Mouse (Mus musculus) mouse trophoblast stem cell (cell line): Measurements from ENCODE around the gene Kxd1.

Experiments used
- in situ Hi-C, 2 experiments: fragments of 300-500 bp; cut with MseI, MboI; formaldehyde crosslinking; loops; 2 replicates in 1 of 2; 3 replicates in 1 of 2; pipeline ENCODE4 v1.15.1; 2025

Gene Kxd1

DNA sequence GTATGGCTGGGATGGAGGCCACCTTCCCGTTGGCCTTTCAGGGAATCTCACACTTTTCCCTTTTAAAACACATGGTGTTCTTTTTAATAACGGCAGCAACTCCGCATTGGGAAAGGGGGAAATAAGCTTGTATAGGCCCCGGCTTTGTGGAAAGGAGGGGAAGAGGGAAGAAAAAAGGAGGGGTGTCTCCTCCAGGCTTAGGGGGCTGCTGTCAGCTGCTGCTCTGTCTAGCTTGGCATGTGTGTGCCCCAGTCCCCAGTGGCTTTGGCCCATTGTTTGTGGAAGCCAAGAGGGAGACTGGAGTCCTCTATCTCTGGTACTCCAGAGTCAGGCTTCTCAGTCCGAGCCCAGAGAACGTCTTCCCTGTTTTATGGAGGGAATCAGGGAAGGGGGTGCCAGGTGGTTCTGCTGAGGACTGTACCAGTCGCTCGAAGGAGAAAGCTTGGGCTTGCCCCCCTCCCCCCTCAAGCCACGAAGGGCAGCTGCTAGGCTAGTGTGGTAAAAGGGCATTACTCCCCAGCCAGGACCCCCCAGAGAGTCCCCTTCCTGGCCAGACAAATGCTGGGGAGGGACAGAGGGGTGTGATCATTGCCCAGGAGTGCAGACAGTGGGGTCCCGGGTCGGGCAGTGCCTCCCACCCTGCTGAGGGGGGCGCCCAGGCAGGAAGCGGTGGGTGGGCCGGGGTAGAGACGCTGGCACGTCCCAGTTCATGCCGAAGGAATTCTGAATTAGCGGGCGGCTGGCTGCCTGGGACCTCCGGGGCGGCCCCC lies 32.6 kb downstream of the Kxd1 start:
- in situ Hi-C loops: no loop called here

DNA sequence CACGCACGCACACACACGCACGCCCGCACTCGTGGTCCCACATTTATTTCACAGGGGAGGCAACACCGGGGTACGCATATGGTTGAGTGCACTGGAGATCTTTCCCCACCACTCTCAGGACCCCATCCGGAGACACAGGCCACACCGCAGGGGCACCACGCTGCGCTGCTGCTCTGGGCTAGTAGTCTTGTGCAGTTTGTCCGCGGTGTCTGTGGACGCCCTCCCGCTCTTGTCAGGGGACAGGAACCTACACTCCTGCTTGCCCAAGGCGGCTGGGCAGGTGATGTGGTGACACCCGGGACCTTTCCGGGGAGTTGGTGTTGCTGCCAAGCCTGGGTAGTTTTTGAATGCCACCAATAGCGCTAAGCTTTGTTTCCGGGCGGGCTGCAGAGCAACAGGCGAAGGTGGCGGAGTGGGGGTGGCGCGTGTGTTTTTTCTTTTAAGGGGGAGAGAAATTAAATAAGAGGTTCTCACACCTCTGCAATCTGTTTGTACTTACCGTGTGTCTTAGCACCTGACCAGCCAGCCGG lies 33.3 kb downstream of the Kxd1 start:
- in situ Hi-C loops: no loop called here

DNA sequence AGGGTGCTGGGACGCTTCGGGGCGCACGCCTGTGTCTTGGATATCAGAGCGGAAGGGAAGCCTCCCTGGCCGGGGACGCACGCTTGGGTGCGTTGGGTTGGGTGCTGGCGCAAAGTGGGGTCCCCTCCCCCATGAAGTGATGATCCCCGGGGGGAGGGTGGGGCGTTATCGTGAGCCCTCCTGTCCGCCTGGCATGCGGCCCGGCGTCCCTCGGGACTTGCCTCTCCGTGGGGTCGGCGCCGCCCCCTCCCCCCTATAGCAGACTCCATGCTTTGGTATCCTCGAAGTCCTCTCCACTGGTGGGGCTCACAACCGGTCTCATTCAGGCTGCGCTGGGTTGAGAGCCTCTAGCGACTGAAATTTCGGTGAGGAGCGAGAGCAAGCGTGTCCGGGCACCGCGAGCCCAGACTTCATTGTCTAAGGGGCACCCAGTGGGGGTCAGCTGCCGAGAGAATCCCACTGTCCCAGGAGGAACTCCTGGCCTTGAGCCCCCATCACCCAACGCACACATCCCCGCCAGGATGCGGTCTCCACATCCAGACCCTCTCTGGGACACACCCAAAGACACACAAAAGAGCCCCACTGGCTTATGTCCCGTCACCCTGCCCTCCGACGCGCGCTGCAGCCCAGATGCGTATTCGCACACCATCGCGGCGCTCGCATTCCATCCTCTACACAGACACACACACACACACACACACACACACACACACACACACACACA lies 33.9 kb downstream of the Kxd1 start:
- in situ Hi-C loops: no loop called here

GRCm38 (mm10) chr8:70492664-70493640 lies 34.8 kb downstream of the Kxd1 start, which contains the start of gene Crlf1:
Crlf1 (plus strand) TSS chr8:70493158.
- in situ Hi-C loops: no loop called here

GRCm38 (mm10) chr8:70490880-70491495 lies 36.8 kb downstream of the Kxd1 start:
- in situ Hi-C loops: no loop called here

GRCm38 (mm10) chr8:70490061-70490879 lies 37.5 kb downstream of the Kxd1 start:
- in situ Hi-C loops: no loop called here

- in situ Hi-C loops: no loop called here
These were observed 38.2 kb downstream of the Kxd1 start for GRCm38 (mm10) chr8:70489576-70489975.

DNA sequence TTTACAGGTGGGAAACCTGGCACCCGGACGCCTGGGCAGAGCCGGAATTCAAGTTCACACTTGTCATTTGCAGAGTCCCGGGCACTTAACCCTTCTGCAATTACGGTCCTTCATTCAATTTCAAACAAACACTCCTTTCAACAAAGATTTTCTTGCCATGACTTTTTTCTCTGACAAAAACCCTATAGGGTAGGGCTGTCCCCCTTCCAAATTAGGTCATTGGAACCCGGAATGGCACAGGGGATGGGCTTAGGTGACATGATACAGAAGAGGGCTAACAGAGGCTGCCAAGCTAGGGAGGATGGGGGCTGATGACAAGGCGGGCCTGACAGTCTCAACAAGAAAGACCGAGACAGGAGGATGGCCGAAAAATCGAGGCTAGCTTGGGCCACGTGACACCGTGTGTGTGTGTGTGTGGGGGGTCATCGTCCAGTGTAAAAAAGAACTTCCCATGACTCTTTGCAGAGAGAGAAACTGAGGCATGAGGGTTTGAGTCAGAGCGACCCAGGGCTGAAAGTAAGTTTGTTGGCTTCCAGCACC lies 38.8 kb downstream of the Kxd1 start:
- in situ Hi-C loops: no loop called here

- in situ Hi-C loops: no loop called here
These were observed 39.6 kb downstream of the Kxd1 start for GRCm38 (mm10) chr8:70487993-70488796.

DNA sequence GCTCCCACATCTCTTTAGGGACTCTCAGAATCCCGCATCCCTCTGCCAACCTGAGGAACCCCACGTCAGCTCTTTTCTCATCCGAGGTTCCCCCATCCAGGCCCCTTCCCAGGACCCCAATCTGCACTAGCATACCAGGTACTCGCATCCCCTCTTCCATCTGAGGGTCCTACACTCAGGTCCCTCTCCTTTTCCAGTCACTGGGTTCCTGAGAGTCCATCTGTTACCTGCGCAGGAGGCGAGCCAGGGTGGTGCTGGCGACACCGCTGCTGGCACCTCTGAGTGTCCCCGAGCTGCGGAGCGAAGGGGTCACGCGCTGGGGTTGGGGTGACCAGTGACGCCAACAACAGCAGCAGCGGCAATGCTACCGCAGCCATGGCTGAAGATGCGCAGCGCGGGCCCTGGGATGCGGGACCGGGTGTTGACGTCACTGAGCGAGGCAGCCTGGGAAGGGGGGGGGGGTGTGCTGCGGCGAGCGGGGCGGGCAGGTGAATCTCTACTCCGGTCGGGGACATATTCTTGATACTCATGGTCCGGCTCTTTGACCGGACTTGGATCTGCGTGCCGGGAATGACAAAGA lies 40.7 kb downstream of the Kxd1 start, which contains the start of gene Tmem59l:
TSS of gene Tmem59l (minus strand) at position 418 of the 580 bp plus-strand sequence.
- in situ Hi-C loops: no loop called here

- in situ Hi-C loops: no loop called here
These were observed 41.5 kb downstream of the Kxd1 start for GRCm38 (mm10) chr8:70486191-70486681.

GRCm38 (mm10) chr8:70482943-70483342 lies 44.8 kb downstream of the Kxd1 start:
- in situ Hi-C loops: no loop called here

DNA sequence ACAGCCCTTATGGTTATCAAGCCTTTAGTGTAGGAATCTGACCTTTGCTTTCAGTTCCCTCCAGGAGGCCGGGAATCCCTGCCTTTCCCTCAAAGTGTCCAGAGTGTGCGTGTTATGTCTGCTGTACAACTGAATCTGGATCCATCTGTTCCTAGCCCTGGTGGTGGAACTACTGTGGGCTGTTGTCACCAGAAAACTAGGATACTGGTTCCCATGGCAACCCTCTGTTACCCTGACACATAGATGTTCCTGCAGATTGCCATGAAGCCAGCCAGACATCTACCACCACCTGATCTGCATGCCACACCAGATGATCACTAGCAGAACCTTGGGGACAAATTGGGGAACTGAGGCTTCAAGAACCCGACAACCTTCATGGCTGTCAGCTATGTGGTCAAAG lies 45.8 kb downstream of the Kxd1 start:
- in situ Hi-C loops: no loop called here

- in situ Hi-C loops: no loop called here
These were observed 50.3 kb downstream of the Kxd1 start for GRCm38 (mm10) chr8:70477269-70477982.

DNA sequence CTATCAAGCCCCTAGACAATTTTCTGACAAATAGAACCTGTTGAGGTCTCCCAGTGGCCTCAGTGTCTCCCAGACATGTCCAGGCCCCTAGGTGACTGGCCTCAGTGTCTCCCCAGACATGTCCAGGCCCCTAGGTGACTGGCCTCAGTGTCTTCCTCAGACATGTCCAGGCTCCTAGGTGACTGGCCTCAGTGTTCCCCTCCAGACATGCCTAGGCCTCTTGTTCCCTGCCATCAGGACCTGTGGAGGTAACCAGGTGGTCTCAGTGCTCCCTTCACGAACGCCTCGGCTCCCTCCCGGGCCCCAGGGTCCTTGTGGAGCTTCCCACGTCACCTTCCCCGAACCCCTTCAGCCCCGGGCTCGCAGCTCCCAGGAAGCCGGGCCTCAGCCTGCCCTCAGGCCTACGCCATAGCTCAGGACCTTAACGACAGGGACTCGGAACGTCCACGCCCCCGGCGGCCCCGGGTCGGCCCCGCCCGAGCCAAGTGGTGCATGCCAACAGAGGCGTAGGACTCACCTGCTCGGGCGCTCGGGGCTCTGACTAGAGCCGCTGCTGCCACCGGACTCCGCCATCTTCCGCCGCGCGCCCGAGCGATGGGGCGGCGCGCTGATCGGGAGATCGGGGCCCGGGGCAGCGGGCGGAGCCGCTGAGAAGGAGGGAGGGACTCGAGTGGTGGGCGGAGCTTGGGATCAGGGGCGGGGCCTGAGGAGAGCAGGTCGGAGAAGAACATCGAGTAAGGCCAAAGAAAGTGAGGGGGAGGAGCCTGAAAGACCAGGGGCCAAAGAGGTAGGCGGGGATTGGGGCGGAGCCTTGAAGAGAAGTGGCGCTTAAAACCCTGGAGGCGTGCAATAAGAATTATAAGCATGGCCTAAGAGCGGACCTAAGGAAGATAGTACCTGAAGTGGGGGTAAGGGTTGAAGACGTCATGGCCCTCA lies 51.2 kb downstream of the Kxd1 start, which contains the start of gene Klhl26:
TSS of gene Klhl26 (minus strand) at position 636 of the 936 bp plus-strand sequence.
- in situ Hi-C loops: no loop called here

- in situ Hi-C loops: no loop called here
These were observed 55.9 kb downstream of the Kxd1 start for GRCm38 (mm10) chr8:70471856-70472255.

- in situ Hi-C loops: no loop called here
These were observed 57.8 kb downstream of the Kxd1 start for GRCm38 (mm10) chr8:70469938-70470337.
